Mouse (Mus musculus) E14TG2a.4 (cell line): ENCODE data around the gene Cdc37l1.

Experiments used
- CTCF ChIP-seq: conservative IDR thresholded peaks from 2 replicates; pipeline ENCODE4 v1.5.1; 2014; ENCODE audit warnings: low read length
- NANOG ChIP-seq: IDR thresholded peaks from 2 replicates; pipeline ENCODE4 v1.6.1; 2014; ENCODE audit warnings: borderline replicate concordance, low read length, mixed read lengths
- POU5F1 ChIP-seq: IDR thresholded peaks from 2 replicates; pipeline ENCODE4 v1.6.1; 2014; ENCODE audit warnings: low read length, borderline replicate concordance

DNA sequence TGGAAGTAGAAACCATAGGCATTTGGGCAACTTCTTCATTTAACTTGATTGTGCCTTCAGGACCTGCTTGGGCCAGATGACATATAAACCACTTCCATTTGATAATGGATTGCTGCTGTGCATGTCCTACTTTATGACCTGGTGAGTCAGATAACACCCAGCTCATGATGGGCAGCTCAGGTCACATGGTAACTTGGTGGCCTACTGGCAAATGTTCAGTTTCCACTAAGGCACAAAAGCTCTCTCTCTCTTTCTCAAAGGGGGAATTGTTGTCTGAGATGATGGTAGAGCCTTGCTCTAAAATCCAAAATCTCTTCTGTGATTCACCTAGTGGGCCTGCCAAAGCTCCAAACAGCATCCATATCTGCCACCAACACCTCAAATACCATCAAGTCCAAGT, 42.5 kb downstream of the Cdc37l1 start:
- no peak for TF ChIP-seq CTCF
- TF ChIP-seq POU5F1: no peak
- no peak for TF ChIP-seq NANOG
